Mouse (Mus musculus): Measurements from ENCODE around the gene Kdm6b.

The Kdm6b gene

GRCm38 (mm10) chr11:69364910-69365309 lies 48.6 kb downstream of the Kdm6b start:
- peak; percentile 87 for DNase-seq

GRCm38 (mm10) chr11:69364376-69364775 lies 49.1 kb downstream of the Kdm6b start:
- DNase-seq = no peak

GRCm38 (mm10) chr11:69362479-69362878 lies 51.0 kb downstream of the Kdm6b start:
- no peak for DNase-seq

GRCm38 (mm10) chr11:69362021-69362420 lies 51.5 kb downstream of the Kdm6b start:
- no peak for DNase-seq

GRCm38 (mm10) chr11:69357690-69358089 lies 55.8 kb downstream of the Kdm6b start:
- no peak for DNase-seq

GRCm38 (mm10) chr11:69356544-69356943 lies 56.9 kb downstream of the Kdm6b start:
- DNase-seq = no peak
